Mouse (Mus musculus) C2C12 (cell line): ENCODE measurements around the gene Ankrd36. TPM values are rescaled to one million over a fixed set of nuclear protein-coding genes. Genes with fewer than 3 reads are reported as not detected.

Experiments
- H3K27me3 ChIP-seq: one replicate; pipeline ENCODE4 v1.6.1; 2011; ENCODE audit not compliant: control insufficient read depth, insufficient read depth, insufficient read length
- H3K36me3 ChIP-seq: one replicate; pipeline ENCODE4 v1.6.1; 2011; ENCODE audit not compliant: control insufficient read depth, insufficient read depth
- H3K4me3 ChIP-seq: one replicate; pipeline ENCODE4 v1.5.1; 2011; ENCODE audit warnings: mild to moderate bottlenecking, control low read depth; ENCODE audit not compliant: poor library complexity, insufficient read depth, severe bottlenecking
- H3K79me2 ChIP-seq: one replicate; pipeline ENCODE4 v1.6.1; 2011; ENCODE audit not compliant: control insufficient read depth, insufficient read depth
- H3K79me3 ChIP-seq: one replicate; pipeline ENCODE4 v1.6.1; 2011; ENCODE audit warnings: low read depth, control low read depth
- H3ac ChIP-seq: one replicate; pipeline ENCODE3; 2011; ENCODE audit warnings: low read depth; ENCODE audit not compliant: control insufficient read depth, insufficient read length
- CEBPB ChIP-seq: IDR thresholded peaks from one replicate; pipeline ENCODE4 v1.6.1; 2011; ENCODE audit warnings: low read depth, mild to moderate bottlenecking, control low read depth, moderate library complexity
- CTCF ChIP-seq: IDR thresholded peaks from one replicate; pipeline ENCODE4 v1.5.1; 2011; ENCODE audit not compliant: control insufficient read depth, insufficient read depth, insufficient read length
- FOSL1 ChIP-seq: IDR thresholded peaks from one replicate; pipeline ENCODE4 v1.8.0; 2011; ENCODE audit warnings: mild to moderate bottlenecking, low read length; ENCODE audit not compliant: poor library complexity, insufficient read depth, severe bottlenecking
- MAX ChIP-seq: IDR thresholded peaks from one replicate; pipeline ENCODE4 v1.6.1; 2011; ENCODE audit warnings: mild to moderate bottlenecking, control low read depth
- MYOD1 ChIP-seq: IDR thresholded peaks from one replicate; pipeline ENCODE4 v1.6.1; 2011; ENCODE audit warnings: low read depth; ENCODE audit not compliant: control insufficient read depth, insufficient read length
- MYOG ChIP-seq: IDR thresholded peaks from one replicate; pipeline ENCODE4 v1.6.1; 2011; ENCODE audit not compliant: control insufficient read depth, insufficient read length; ENCODE audit errors: extremely low read depth
- USF1 ChIP-seq: IDR thresholded peaks from one replicate; pipeline ENCODE4 v1.6.1; 2011; ENCODE audit warnings: low read depth, mild to moderate bottlenecking, control low read depth, moderate library complexity
- polyA plus RNA-seq: library from polyadenylated mRNA; unstranded; fragments of >200 nt; fragmentation: generic; extraction: Trizol; gene quantifications from one replicate; pipeline ENCODE4 v1.2.1, GENCODE M21; 2012; ENCODE audit warnings: missing spikeins

Gene Ankrd36
- polyA plus RNA-seq, 1 experiment = not detected

GRCm38 (mm10) chr11:5560273-5560672, 9.2 kb upstream of the Ankrd36 start:
- Histone ChIP-seq H3K79me3 (no peaks in the 10 kb centered on the region), H3K79me2 (no peaks in the 10 kb centered on the region), H3K4me3 (no peak overlapping the region), H3K27me3 (no peaks in the 10 kb centered on the region), H3ac (no peak overlapping the region), H3K36me3 (no peaks in the 10 kb centered on the region)
- no peak for TF ChIP-seq MYOG
- no peak for TF ChIP-seq MYOD1
- TF ChIP-seq CEBPB = no peak
- no peak for TF ChIP-seq USF1
- no peak for TF ChIP-seq MAX
- no peak for TF ChIP-seq CTCF
- TF ChIP-seq FOSL1 = no peak

- H3K27me3 ChIP-seq = no peaks in the 10 kb centered on the region
- H3K36me3 ChIP-seq = no peaks in the 10 kb centered on the region
- H3K79me2 ChIP-seq = no peaks in the 10 kb centered on the region
- no peak for TF ChIP-seq MYOD1
- TF ChIP-seq USF1 = no peak
- TF ChIP-seq MYOG = no peak
- TF ChIP-seq CTCF = no peak
- TF ChIP-seq FOSL1 = no peak
- TF ChIP-seq MAX = no peak
- TF ChIP-seq CEBPB = no peak
- no peaks in the 10 kb centered on the region for H3K79me3 ChIP-seq
- no peak overlapping the region for H3ac ChIP-seq
- H3K4me3 ChIP-seq = no peak overlapping the region
Observed at GRCm38 (mm10) chr11:5562625-5563268, 6.7 kb upstream of the Ankrd36 start.

GRCm38 (mm10) chr11:5563898-5564297, 5.6 kb upstream of the Ankrd36 start:
- no peak overlapping the region for H3ac ChIP-seq
- H3K79me3 ChIP-seq = no peaks in the 10 kb centered on the region
- no peaks in the 10 kb centered on the region for H3K79me2 ChIP-seq
- TF ChIP-seq MYOG (no peak), MYOD1 (no peak), FOSL1 (no peak), CTCF (no peak), CEBPB (no peak), USF1 (no peak), MAX (no peak)
- no peaks in the 10 kb centered on the region for H3K36me3 ChIP-seq
- H3K27me3 ChIP-seq = no peaks in the 10 kb centered on the region
- no peak overlapping the region for H3K4me3 ChIP-seq

- Histone ChIP-seq H3K27me3 (no peaks in the 10 kb centered on the region), H3K4me3 (no peak overlapping the region), H3K79me2 (no peaks in the 10 kb centered on the region), H3ac (no peak overlapping the region), H3K79me3 (no peaks in the 10 kb centered on the region), H3K36me3 (no peaks in the 10 kb centered on the region)
- TF ChIP-seq MYOG (no peak), MYOD1 (no peak), CEBPB (peak; percentile 13), USF1 (no peak), CTCF (no peak), FOSL1 (peak; percentile 15)
Observed at GRCm38 (mm10) chr11:5565596-5565995, 3.9 kb upstream of the Ankrd36 start.

- no peaks in the 10 kb centered on the region for H3K36me3 ChIP-seq
- no peaks in the 10 kb centered on the region for H3K79me2 ChIP-seq
- no peak overlapping the region for H3ac ChIP-seq
- H3K27me3 ChIP-seq = no peaks in the 10 kb centered on the region
- no peak overlapping the region for H3K4me3 ChIP-seq
- no peaks in the 10 kb centered on the region for H3K79me3 ChIP-seq
- TF ChIP-seq FOSL1 (no peak), CTCF (no peak), USF1 (no peak), MYOG (no peak)
Observed at GRCm38 (mm10) chr11:5566506-5566905, 3.0 kb upstream of the Ankrd36 start.

GRCm38 (mm10) chr11:5567654-5568053, 1.8 kb upstream of the Ankrd36 start:
- Histone ChIP-seq H3K27me3 (no peaks in the 10 kb centered on the region), H3K36me3 (no peaks in the 10 kb centered on the region), H3K79me3 (no peaks in the 10 kb centered on the region), H3K4me3 (no peak overlapping the region), H3ac (no peak overlapping the region), H3K79me2 (no peaks in the 10 kb centered on the region)
- TF ChIP-seq USF1 = no peak
